Mouse (Mus musculus): ENCODE data around the gene Arl4c.

Arl4c gene

GRCm38 (mm10) chr1:88701870-88702661 lies at the start of gene Arl4c:
Gene Arl4c, minus strand, starts transcription at chr1:88702221.
- DNase-seq (ENCODE audit: inconsistent age in 2 of 2, low spot score in 1 of 2), result peak; percentile 90 to 98

GRCm38 (mm10) chr1:88751332-88751731 lies 49.3 kb upstream of the Arl4c start:
- no peak for DNase-seq (ENCODE audit: inconsistent age in 2 of 2, low spot score in 1 of 2)

GRCm38 (mm10) chr1:88750576-88750975 lies 48.6 kb upstream of the Arl4c start:
- no peak for DNase-seq (ENCODE audit: inconsistent age in 2 of 2, low spot score in 1 of 2)

- DNase-seq (ENCODE audit: inconsistent age in 2 of 2, low spot score in 1 of 2), result no peak
These were observed 48.1 kb upstream of the Arl4c start for GRCm38 (mm10) chr1:88750126-88750525.

GRCm38 (mm10) chr1:88749106-88749505 lies 47.1 kb upstream of the Arl4c start:
- DNase-seq (ENCODE audit: inconsistent age in 2 of 2, low spot score in 1 of 2), result no peak

GRCm38 (mm10) chr1:88745256-88745655 lies 43.2 kb upstream of the Arl4c start:
- DNase-seq (ENCODE audit: inconsistent age in 2 of 2, low spot score in 1 of 2), result peak; percentile 75 to 92

- no peak for DNase-seq (ENCODE audit: inconsistent age in 2 of 2, low spot score in 1 of 2)
These were observed 42.2 kb upstream of the Arl4c start for GRCm38 (mm10) chr1:88744261-88744660.

- peak; percentile 45 to 77 for DNase-seq (ENCODE audit: inconsistent age in 2 of 2, low spot score in 1 of 2)
These were observed 40.4 kb upstream of the Arl4c start for GRCm38 (mm10) chr1:88742372-88742771.

GRCm38 (mm10) chr1:88739546-88739945 lies 37.5 kb upstream of the Arl4c start:
- DNase-seq (ENCODE audit: inconsistent age in 2 of 2, low spot score in 1 of 2), result no peak

- DNase-seq (ENCODE audit: inconsistent age in 2 of 2, low spot score in 1 of 2), result no peak
These were observed 36.9 kb upstream of the Arl4c start for GRCm38 (mm10) chr1:88738931-88739330.

- peak; percentile 81 to 83 for DNase-seq (ENCODE audit: inconsistent age in 2 of 2, low spot score in 1 of 2)
These were observed 27.5 kb upstream of the Arl4c start for GRCm38 (mm10) chr1:88729496-88729895.

- no peak for DNase-seq (ENCODE audit: inconsistent age in 2 of 2, low spot score in 1 of 2)
These were observed 25.3 kb upstream of the Arl4c start for GRCm38 (mm10) chr1:88727369-88727768.

GRCm38 (mm10) chr1:88725716-88726115 lies 23.7 kb upstream of the Arl4c start:
- no peak for DNase-seq (ENCODE audit: inconsistent age in 2 of 2, low spot score in 1 of 2)

GRCm38 (mm10) chr1:88720626-88721229 lies 18.7 kb upstream of the Arl4c start:
- DNase-seq (ENCODE audit: inconsistent age in 2 of 2, low spot score in 1 of 2), result peak; percentile 43 to 58

- DNase-seq (ENCODE audit: inconsistent age in 2 of 2, low spot score in 1 of 2), result no peak
These were observed 16.5 kb upstream of the Arl4c start for GRCm38 (mm10) chr1:88718563-88718962.

- DNase-seq (ENCODE audit: inconsistent age in 2 of 2, low spot score in 1 of 2), result no peak
These were observed 15.7 kb upstream of the Arl4c start for GRCm38 (mm10) chr1:88717736-88718135.

GRCm38 (mm10) chr1:88712011-88712410 lies 10.0 kb upstream of the Arl4c start:
- no peak for DNase-seq (ENCODE audit: inconsistent age in 2 of 2, low spot score in 1 of 2)

- peak in 1 of 2 experiments; percentile 56 for DNase-seq (ENCODE audit: inconsistent age in 2 of 2, low spot score in 1 of 2)
These were observed 6.8 kb upstream of the Arl4c start for GRCm38 (mm10) chr1:88708646-88709305.

- no peak for DNase-seq (ENCODE audit: inconsistent age in 2 of 2, low spot score in 1 of 2)
These were observed 6.2 kb upstream of the Arl4c start for GRCm38 (mm10) chr1:88708191-88708590.

- no peak for DNase-seq (ENCODE audit: inconsistent age in 2 of 2, low spot score in 1 of 2)
These were observed 5.5 kb upstream of the Arl4c start for GRCm38 (mm10) chr1:88707536-88707935.

- DNase-seq (ENCODE audit: inconsistent age in 2 of 2, low spot score in 1 of 2), result peak; percentile 92 to 97
These were observed 3.8 kb upstream of the Arl4c start for GRCm38 (mm10) chr1:88705799-88706198.

GRCm38 (mm10) chr1:88705050-88705449 lies 3.0 kb upstream of the Arl4c start:
- peak; percentile 54 to 85 for DNase-seq (ENCODE audit: inconsistent age in 2 of 2, low spot score in 1 of 2)
